Mouse (Mus musculus): Measurements from ENCODE around the gene Anp32e. TPM values are rescaled to one million over a fixed set of nuclear protein-coding genes. Genes with fewer than 3 reads are reported as not detected.

Anp32e gene
- polyA plus RNA-seq, 1 experiment from 2014 or later = 167 TPM

- no peaks in the 10 kb centered on the region for H3K27me3 ChIP-seq (ENCODE audit: control insufficient read depth, insufficient read depth, low read length)
- WGBS = 84% methylated on average over 7 of the region's 7 CpGs
These were observed 3.5 kb downstream of the Anp32e start for GRCm38 (mm10) chr3:95932566-95932965.

DNA sequence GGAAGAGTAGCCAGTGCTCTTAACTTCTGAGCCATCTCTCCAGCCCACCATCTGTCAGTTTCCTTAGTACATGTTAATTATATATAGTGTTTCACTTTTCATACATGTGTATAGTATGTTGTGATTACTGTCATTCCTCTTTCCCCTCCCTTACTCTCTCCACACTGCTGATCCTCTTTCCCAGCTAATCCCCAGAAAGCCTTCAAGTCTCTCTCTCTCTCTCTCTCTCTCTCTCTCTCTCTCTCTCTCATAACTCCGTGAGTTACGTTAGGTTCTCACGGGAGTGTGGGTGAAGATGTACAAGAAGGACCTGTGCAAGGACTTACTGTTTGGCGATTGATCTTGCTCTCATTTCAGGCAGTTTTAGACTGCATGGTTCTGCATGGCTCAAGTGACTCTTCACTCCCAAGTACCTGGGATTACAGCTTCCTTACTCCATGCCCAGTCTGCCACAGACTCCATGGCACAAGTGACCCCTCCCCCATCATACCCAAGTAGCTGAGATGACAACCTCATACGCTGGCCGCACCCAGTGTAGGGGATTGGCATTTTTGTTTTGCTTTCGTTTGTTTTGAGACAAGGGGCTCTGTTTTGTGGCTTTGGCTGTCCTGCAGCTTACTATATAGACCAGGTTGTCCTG, 4.2 kb downstream of the Anp32e start:
- no peak overlapping the region for H3K9ac ChIP-seq (ENCODE audit: low read length)
- H3K36me3 ChIP-seq (ENCODE audit: control insufficient read depth, insufficient read depth, low read length) = peaks cover 15% of the 10 kb centered on the region
- 91% methylated on average over 7 of the region's 7 CpGs for WGBS
- ATAC-seq (ENCODE audit: insufficient read depth, low FRiP score) = no peak
- no peak overlapping the region for H3K27ac ChIP-seq (ENCODE audit: low read length)
- no peaks in the 10 kb centered on the region for H3K27me3 ChIP-seq (ENCODE audit: control insufficient read depth, insufficient read depth, low read length)
- H3K4me3 ChIP-seq (replicated peaks; ENCODE audit: low read length) = no peak overlapping the region
- H3K9me3 ChIP-seq (replicated peaks; ENCODE audit: control insufficient read depth, low read length) = no peaks in the 10 kb centered on the region
- H3K4me2 ChIP-seq (ENCODE audit: low read depth, low read length) = no peak overlapping the region
- peaks cover 4% of the 10 kb centered on the region; the same call in 1 of the 2 replicates for H3K4me1 ChIP-seq (ENCODE audit: control insufficient read depth, insufficient read depth, low read length)

More at GRCm38 (mm10) chr3:95932566-95932965, 3.5 kb downstream of the Anp32e start:
- H3K9me3 ChIP-seq (replicated peaks; ENCODE audit: control insufficient read depth, low read length) = no peaks in the 10 kb centered on the region
- peaks cover 9% of the 10 kb centered on the region for H3K36me3 ChIP-seq (ENCODE audit: control insufficient read depth, insufficient read depth, low read length)
- no peak overlapping the region for H3K27ac ChIP-seq (ENCODE audit: low read length)
- ATAC-seq (ENCODE audit: insufficient read depth, low FRiP score) = no peak
- peaks cover 4% of the 10 kb centered on the region; the same call in 1 of the 2 replicates for H3K4me1 ChIP-seq (ENCODE audit: control insufficient read depth, insufficient read depth, low read length)
- no peak overlapping the region for H3K9ac ChIP-seq (ENCODE audit: low read length)
- H3K4me2 ChIP-seq (ENCODE audit: low read depth, low read length) = no peak overlapping the region
- H3K4me3 ChIP-seq (replicated peaks; ENCODE audit: low read length) = no peak overlapping the region

GRCm38 (mm10) chr3:95934448-95934847, 5.4 kb downstream of the Anp32e start:
- Histone ChIP-seq H3K9ac (ENCODE audit: low read length) (no peak overlapping the region), H3K9me3 (replicated peaks; ENCODE audit: control insufficient read depth, low read length) (no peaks in the 10 kb centered on the region), H3K27me3 (ENCODE audit: control insufficient read depth, insufficient read depth, low read length) (no peaks in the 10 kb centered on the region), H3K27ac (ENCODE audit: low read length) (no peak overlapping the region), H3K4me1 (ENCODE audit: control insufficient read depth, insufficient read depth, low read length) (peaks cover 4% of the 10 kb centered on the region; the same call in 1 of the 2 replicates), H3K36me3 (ENCODE audit: control insufficient read depth, insufficient read depth, low read length) (peaks cover 27% of the 10 kb centered on the region), H3K4me3 (replicated peaks; ENCODE audit: low read length) (no peak overlapping the region), H3K4me2 (ENCODE audit: low read depth, low read length) (no peak overlapping the region)
- no peak for ATAC-seq (ENCODE audit: insufficient read depth, low FRiP score)
- WGBS = 79% methylated on average over 1 of the region's 1 CpGs

GRCm38 (mm10) chr3:95938217-95938616, 9.2 kb downstream of the Anp32e start:
- Histone ChIP-seq H3K4me3 (replicated peaks; ENCODE audit: low read length) (no peak overlapping the region), H3K4me1 (ENCODE audit: control insufficient read depth, insufficient read depth, low read length) (no peaks in the 10 kb centered on the region), H3K9ac (ENCODE audit: low read length) (no peak overlapping the region), H3K27me3 (ENCODE audit: control insufficient read depth, insufficient read depth, low read length) (no peaks in the 10 kb centered on the region), H3K9me3 (replicated peaks; ENCODE audit: control insufficient read depth, low read length) (no peaks in the 10 kb centered on the region), H3K27ac (ENCODE audit: low read length) (no peak overlapping the region), H3K36me3 (ENCODE audit: control insufficient read depth, insufficient read depth, low read length) (peaks cover 43% of the 10 kb centered on the region), H3K4me2 (ENCODE audit: low read depth, low read length) (no peak overlapping the region)
- 97% methylated on average over 8 of the region's 8 CpGs for WGBS
- no peak for ATAC-seq (ENCODE audit: insufficient read depth, low FRiP score)

DNA sequence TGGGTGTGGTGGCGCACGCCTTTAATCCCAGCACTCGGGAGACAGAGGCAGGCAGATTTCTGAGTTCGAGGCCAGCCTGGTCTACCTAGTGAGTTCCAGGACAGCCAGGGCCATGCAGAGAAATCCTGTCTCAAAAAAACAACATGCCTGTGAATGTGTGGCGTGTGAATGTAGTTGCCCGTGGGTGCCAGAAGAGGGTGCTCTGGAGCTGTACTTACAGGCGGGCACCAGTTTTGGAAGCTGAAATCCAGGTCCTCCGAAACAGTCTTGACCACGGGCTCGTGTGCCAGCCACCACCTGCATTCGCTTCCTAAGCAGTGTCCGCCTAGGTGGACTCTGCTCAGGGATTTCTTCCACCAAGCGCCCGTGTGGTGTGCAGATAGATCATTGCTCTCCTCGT, 9.8 kb downstream of the Anp32e start:
- 94% methylated on average over 15 of the region's 15 CpGs for WGBS
- Histone ChIP-seq H3K4me3 (replicated peaks; ENCODE audit: low read length) (no peak overlapping the region), H3K4me2 (ENCODE audit: low read depth, low read length) (no peak overlapping the region), H3K27me3 (ENCODE audit: control insufficient read depth, insufficient read depth, low read length) (no peaks in the 10 kb centered on the region), H3K9ac (ENCODE audit: low read length) (no peak overlapping the region), H3K4me1 (ENCODE audit: control insufficient read depth, insufficient read depth, low read length) (no peaks in the 10 kb centered on the region), H3K27ac (ENCODE audit: low read length) (no peak overlapping the region), H3K9me3 (replicated peaks; ENCODE audit: control insufficient read depth, low read length) (no peaks in the 10 kb centered on the region), H3K36me3 (ENCODE audit: control insufficient read depth, insufficient read depth, low read length) (peaks cover 40% of the 10 kb centered on the region)
- no peak for ATAC-seq (ENCODE audit: insufficient read depth, low FRiP score)

- Histone ChIP-seq H3K9me3 (replicated peaks; ENCODE audit: control insufficient read depth, low read length) (no peaks in the 10 kb centered on the region), H3K9ac (ENCODE audit: low read length) (no peak overlapping the region), H3K27me3 (ENCODE audit: control insufficient read depth, insufficient read depth, low read length) (no peaks in the 10 kb centered on the region), H3K27ac (ENCODE audit: low read length) (no peak overlapping the region), H3K36me3 (ENCODE audit: control insufficient read depth, insufficient read depth, low read length) (peaks cover 32% of the 10 kb centered on the region), H3K4me2 (ENCODE audit: low read depth, low read length) (no peak overlapping the region), H3K4me1 (ENCODE audit: control insufficient read depth, insufficient read depth, low read length) (no peaks in the 10 kb centered on the region), H3K4me3 (replicated peaks; ENCODE audit: low read length) (no peak overlapping the region)
- ATAC-seq (ENCODE audit: insufficient read depth, low FRiP score) = no peak
- 84% methylated on average over 6 of the region's 6 CpGs for WGBS
These were observed 13.7 kb downstream of the Anp32e start for GRCm38 (mm10) chr3:95942749-95943148.

DNA sequence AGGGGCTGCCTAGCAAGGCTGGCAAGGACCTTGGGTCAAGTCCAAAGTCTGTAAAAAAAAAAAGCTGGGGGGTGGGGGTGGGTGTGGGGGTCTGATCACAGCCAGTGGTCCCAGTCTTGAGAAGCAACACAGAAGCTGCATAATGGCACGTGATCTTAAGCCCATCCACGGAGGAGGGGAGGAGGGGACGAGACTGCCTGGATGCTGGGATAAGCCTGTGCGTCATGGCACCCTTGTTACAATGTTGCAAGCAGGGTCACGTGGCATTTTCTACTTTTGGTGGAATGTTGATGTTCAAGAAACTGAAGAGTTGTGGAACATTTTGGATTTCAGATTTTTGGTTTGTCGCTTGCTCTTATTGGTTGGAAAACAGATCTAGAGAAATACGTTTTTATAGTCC, 14.2 kb downstream of the Anp32e start:
- Histone ChIP-seq H3K9me3 (replicated peaks; ENCODE audit: control insufficient read depth, low read length) (no peaks in the 10 kb centered on the region), H3K27me3 (ENCODE audit: control insufficient read depth, insufficient read depth, low read length) (no peaks in the 10 kb centered on the region), H3K27ac (ENCODE audit: low read length) (no peak overlapping the region), H3K4me3 (replicated peaks; ENCODE audit: low read length) (no peak overlapping the region), H3K4me1 (ENCODE audit: control insufficient read depth, insufficient read depth, low read length) (no peaks in the 10 kb centered on the region), H3K36me3 (ENCODE audit: control insufficient read depth, insufficient read depth, low read length) (peaks cover 27% of the 10 kb centered on the region), H3K4me2 (ENCODE audit: low read depth, low read length) (no peak overlapping the region), H3K9ac (ENCODE audit: low read length) (no peak overlapping the region)
- 93% methylated on average over 7 of the region's 7 CpGs for WGBS
- no peak for ATAC-seq (ENCODE audit: insufficient read depth, low FRiP score)

GRCm38 (mm10) chr3:95944742-95945141, 15.7 kb downstream of the Anp32e start:
- no peak overlapping the region for H3K27ac ChIP-seq (ENCODE audit: low read length)
- H3K9ac ChIP-seq (ENCODE audit: low read length) = no peak overlapping the region
- H3K4me3 ChIP-seq (replicated peaks; ENCODE audit: low read length) = no peak overlapping the region
- no peak for ATAC-seq (ENCODE audit: insufficient read depth, low FRiP score)
- H3K9me3 ChIP-seq (replicated peaks; ENCODE audit: control insufficient read depth, low read length) = no peaks in the 10 kb centered on the region
- no peaks in the 10 kb centered on the region for H3K27me3 ChIP-seq (ENCODE audit: control insufficient read depth, insufficient read depth, low read length)
- peaks cover 13% of the 10 kb centered on the region; the same call in 1 of the 2 replicates for H3K36me3 ChIP-seq (ENCODE audit: control insufficient read depth, insufficient read depth, low read length)
- H3K4me1 ChIP-seq (ENCODE audit: control insufficient read depth, insufficient read depth, low read length) = no peaks in the 10 kb centered on the region
- no peak overlapping the region for H3K4me2 ChIP-seq (ENCODE audit: low read depth, low read length)
- 85% methylated on average over 8 of the region's 8 CpGs for WGBS

GRCm38 (mm10) chr3:95945731-95946240, 16.7 kb downstream of the Anp32e start:
- Histone ChIP-seq H3K36me3 (ENCODE audit: control insufficient read depth, insufficient read depth, low read length) (0 out of 2 replicates have a peak, but pooled peaks cover 3% of the 10 kb centered on the region), H3K9me3 (replicated peaks; ENCODE audit: control insufficient read depth, low read length) (no peaks in the 10 kb centered on the region), H3K4me3 (replicated peaks; ENCODE audit: low read length) (no peak overlapping the region), H3K27me3 (ENCODE audit: control insufficient read depth, insufficient read depth, low read length) (no peaks in the 10 kb centered on the region), H3K27ac (ENCODE audit: low read length) (no peak overlapping the region), H3K4me1 (ENCODE audit: control insufficient read depth, insufficient read depth, low read length) (no peaks in the 10 kb centered on the region), H3K9ac (ENCODE audit: low read length) (no peak overlapping the region), H3K4me2 (ENCODE audit: low read depth, low read length) (no peak overlapping the region)
- no peak for ATAC-seq (ENCODE audit: insufficient read depth, low FRiP score)
- WGBS = 84% methylated on average over 14 of the region's 14 CpGs

Measured in stomach, embryonic 16.5 days (tissue).